Mouse (Mus musculus): ENCODE measurements around the gene Olfr1040.
"Not testable (repeated sequence)": the region's sequence is repeated elsewhere in the genome, so short reads cannot be mapped to it uniquely, and the experiment has no call there.

Olfr1040 gene

GRCm38 (mm10) chr2:86146632-86147031 lies at the start of gene Olfr1040:
TSS of gene Olfr1040 (minus strand) at chr2:86146732.
- DNase-seq = no peak

- DNase-seq = no peak
These were observed 49.3 kb upstream of the Olfr1040 start for GRCm38 (mm10) chr2:86195863-86196262.

DNA sequence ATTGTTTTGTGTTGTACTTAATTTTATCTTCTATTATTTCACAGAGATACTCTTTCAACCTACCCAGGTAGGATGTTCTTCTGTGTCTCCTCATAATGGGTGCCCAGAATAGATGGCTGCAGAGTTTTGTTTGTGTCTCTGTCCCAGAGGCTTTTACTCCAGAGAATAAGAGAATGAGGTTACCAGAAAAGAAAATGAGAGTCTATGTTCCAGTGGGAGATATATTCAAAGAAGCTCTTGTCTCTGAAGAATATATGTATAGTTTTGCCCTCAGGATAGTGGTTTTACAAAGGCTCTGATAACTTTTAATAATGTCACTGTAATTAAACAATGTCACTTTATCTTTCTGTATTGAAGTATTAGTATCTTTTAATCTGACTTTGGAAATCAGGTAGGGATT lies 39.1 kb upstream of the Olfr1040 start, which contains the start of gene Olfr52:
Gene Olfr52 (minus strand): TSS at position 101 of the 400 bp plus-strand sequence.
- no peak for DNase-seq

DNA sequence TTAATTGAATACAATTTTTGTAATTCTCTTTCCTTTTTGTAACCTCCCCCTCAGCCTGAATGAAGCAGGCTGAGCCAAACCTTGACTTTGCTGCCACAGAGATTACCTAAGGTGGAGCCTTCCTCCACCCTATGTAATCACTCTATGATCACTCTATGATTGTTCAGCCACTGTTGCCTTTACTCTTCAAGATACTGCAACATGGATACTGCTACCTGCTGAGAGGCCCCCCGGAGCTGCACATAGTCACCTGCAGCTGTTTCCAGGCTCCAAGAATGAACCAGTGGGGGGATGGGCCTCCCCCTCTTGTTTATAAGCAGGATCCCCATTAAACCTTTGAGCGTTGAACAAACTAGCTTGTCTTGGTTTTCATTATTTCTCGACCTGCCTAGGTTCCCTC lies 33.4 kb upstream of the Olfr1040 start:
- no peak for DNase-seq

DNA sequence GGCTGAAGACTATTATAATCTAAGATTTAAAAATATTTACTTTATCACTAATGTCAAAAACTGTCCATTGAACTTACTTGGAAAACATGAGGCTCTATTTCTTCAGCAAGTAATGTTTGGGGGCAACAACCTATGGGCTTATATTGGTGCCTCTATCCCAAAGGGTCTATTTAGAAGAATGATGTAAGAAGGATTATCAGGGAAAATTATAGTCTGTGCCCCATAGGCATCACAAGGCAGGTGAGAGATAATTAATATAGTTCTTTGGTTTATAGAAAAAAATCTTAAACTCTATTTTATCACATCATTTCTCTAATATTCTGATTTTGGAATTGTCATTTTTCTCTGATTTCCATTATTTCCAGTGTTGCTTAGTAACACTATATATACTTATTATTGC lies 31.2 kb upstream of the Olfr1040 start, which contains the start of gene Olfr1044:
Gene Olfr1044 (minus strand): TSS at position 101 of the 400 bp plus-strand sequence.
- DNase-seq = no peak

GRCm38 (mm10) chr2:86175422-86175821 lies 28.9 kb upstream of the Olfr1040 start:
- DNase-seq = not testable (repeated sequence)

GRCm38 (mm10) chr2:86167422-86167821 lies 20.9 kb upstream of the Olfr1040 start, which contains the start of gene Olfr1043:
TSS of gene Olfr1043 (minus strand) at chr2:86167522.
- no peak for DNase-seq

DNA sequence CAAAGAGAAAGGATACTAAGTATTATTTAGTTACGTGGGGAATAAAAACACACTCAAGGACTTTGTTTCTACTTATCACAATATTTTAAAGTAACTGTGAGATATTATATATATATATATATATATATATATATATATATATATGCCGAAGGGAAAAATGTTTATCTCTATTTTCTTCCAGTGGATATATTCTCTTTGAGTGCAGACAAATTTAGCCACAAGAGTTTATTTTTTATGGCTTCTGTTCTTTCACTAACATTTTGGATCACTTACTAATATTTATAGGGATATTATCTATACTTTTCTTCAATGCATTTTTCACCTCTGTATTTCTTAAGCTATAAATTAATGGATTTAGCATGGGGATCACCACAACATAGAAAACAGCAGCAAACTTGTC lies 15.2 kb upstream of the Olfr1040 start, which contains the start of gene Olfr1042:
Gene Olfr1042 (minus strand): TSS at position 101 of the 400 bp plus-strand sequence.
- no peak for DNase-seq

GRCm38 (mm10) chr2:86135828-86136227 lies 10.7 kb downstream of the Olfr1040 start, which contains the start of gene Olfr1039:
TSS of gene Olfr1039 (minus strand) at chr2:86135928.
- DNase-seq = no peak

All from thymus, postnatal 25 days (tissue).